In the genomic region with DNA sequence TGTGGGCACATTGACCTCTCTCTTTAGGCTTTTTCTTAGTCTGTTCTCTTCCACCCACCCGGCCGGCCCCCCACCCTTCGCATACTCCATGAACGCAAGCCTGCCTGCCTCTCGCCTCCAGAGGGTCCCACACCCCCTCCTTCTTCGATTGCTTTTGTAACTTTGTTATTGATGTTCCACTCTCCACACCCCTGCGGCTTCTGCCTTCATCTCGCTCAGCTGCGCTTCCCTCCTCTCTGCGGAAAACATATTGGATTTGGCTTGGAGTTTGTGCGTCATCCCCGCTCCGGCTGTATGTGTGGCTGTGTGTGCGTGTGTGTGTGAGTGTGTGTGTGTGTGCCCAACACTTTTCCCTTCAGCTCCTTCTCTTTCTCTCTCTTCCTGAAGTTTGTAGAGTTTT, we compare ENCODE assay signal across 8 mouse cellular contexts. TPM values are rescaled to one million over a fixed set of nuclear protein-coding genes. Genes with fewer than 3 reads are reported as not detected.
DNase-seq lines count a peak whose midpoint lies in the region; ATAC-seq and TF ChIP-seq lines count a peak whose summit lies in the region.

No protein-coding gene starts in this region.

- H3K4me1 ChIP-seq in kidney, embryonic 15.5 days, result peaks cover 9% of the 10 kb centered on the region; the same call in 1 of the 2 replicates
- H3K4me1 ChIP-seq in embryonic facial prominence, embryonic 15.5 days, result peaks cover 11% of the 10 kb centered on the region
- H3K4me1 ChIP-seq in midbrain, postnatal 0 days (ENCODE audit: insufficient read depth, low read length), result peaks cover 13% of the 10 kb centered on the region; the same call in 1 of the 2 replicates

- H3K4me3 ChIP-seq in kidney, embryonic 15.5 days (replicated peaks), result no peak overlapping the region
- H3K4me3 ChIP-seq in embryonic facial prominence, embryonic 15.5 days (replicated peaks), result no peak overlapping the region
- H3K4me3 ChIP-seq in midbrain, postnatal 0 days (ENCODE audit: low read depth, low read length), result no peak overlapping the region
- H3K4me3 ChIP-seq in gastrocnemius, adult 2 months, result no peak overlapping the region

- H3K9ac ChIP-seq in kidney, embryonic 15.5 days, result no peak overlapping the region
- no peak overlapping the region for H3K9ac ChIP-seq in embryonic facial prominence, embryonic 15.5 days
- H3K9ac ChIP-seq in midbrain, postnatal 0 days (replicated peaks; ENCODE audit: low read length, poor library complexity, severe bottlenecking), result no peak overlapping the region

- H3K27ac ChIP-seq in kidney, embryonic 15.5 days, result no peak overlapping the region
- no peak overlapping the region for H3K27ac ChIP-seq in embryonic facial prominence, embryonic 15.5 days (replicated peaks)
- no peak overlapping the region for H3K27ac ChIP-seq in midbrain, postnatal 0 days (ENCODE audit: low read depth, low read length)
- no peak overlapping the region for H3K27ac ChIP-seq in gastrocnemius, adult 2 months

- peak overlapping the region; percentile 7 for H3K4me2 ChIP-seq in kidney, embryonic 15.5 days
- peak overlapping the region; percentile 24; the same call in 1 of the 2 replicates for H3K4me2 ChIP-seq in embryonic facial prominence, embryonic 15.5 days (replicated peaks)
- 0 out of 2 replicates have a peak overlapping the region, but pooled peaks have one; percentile 18 for H3K4me2 ChIP-seq in midbrain, postnatal 0 days (ENCODE audit: low read depth, low read length, poor library complexity, severe bottlenecking)

- no peak for TF ChIP-seq CTCF in midbrain, postnatal 0 days (IDR thresholded peaks at IDR 0.05)
- TF ChIP-seq CTCF in gastrocnemius, adult 2 months (IDR thresholded peaks at IDR 0.05), result no peak

- no peak for ATAC-seq in kidney, embryonic 15.5 days (replicated peaks; ENCODE audit: low FRiP score)
- ATAC-seq in embryonic facial prominence, embryonic 15.5 days (ENCODE audit: insufficient number of reproducible peaks, low FRiP score, low TSS enrichment, low read depth), result no peak
- no peak; the same call in 1 of the 2 replicates for ATAC-seq in midbrain, postnatal 0 days (ENCODE audit: low FRiP score)
- no peak for ATAC-seq in CD4-positive, CD25-positive, alpha-beta regulatory T cell, adult 4 months

- 35% methylated on average over 14 of the region's 14 CpGs for WGBS in kidney, embryonic 15.5 days
- WGBS in embryonic facial prominence, embryonic 15.5 days, result 33% methylated on average over 14 of the region's 14 CpGs
- WGBS in midbrain, postnatal 0 days, result 9% methylated on average over 14 of the region's 14 CpGs

- H3K9me3 ChIP-seq in kidney, embryonic 15.5 days (replicated peaks), result no peaks in the 10 kb centered on the region
- H3K9me3 ChIP-seq in embryonic facial prominence, embryonic 15.5 days (replicated peaks), result no peaks in the 10 kb centered on the region
- no peaks in the 10 kb centered on the region for H3K9me3 ChIP-seq in midbrain, postnatal 0 days (ENCODE audit: low read length)

- intact Hi-C loops in gastrocnemius, adult 2 months (cut with DNase I), result no loop called here

- no peaks in the 10 kb centered on the region for H3K36me3 ChIP-seq in kidney, embryonic 15.5 days
- H3K36me3 ChIP-seq in embryonic facial prominence, embryonic 15.5 days, result no peaks in the 10 kb centered on the region
- no peaks in the 10 kb centered on the region for H3K36me3 ChIP-seq in midbrain, postnatal 0 days (ENCODE audit: insufficient read depth, low read length)

- DNase-seq in kidney, adult 18-20 months, result no peak
- DNase-seq in layer of hippocampus, adult 9-11 months, result peak; percentile 78
- peak; percentile 65 for DNase-seq in midbrain, postnatal 0 days (ENCODE audit: low spot score)
- DNase-seq in MN1 (ENCODE audit: low spot score), result no peak
- no peak for DNase-seq in gastrocnemius, adult 2 months

- peaks cover 10% of the 10 kb centered on the region; the same call in 1 of the 2 replicates for H3K27me3 ChIP-seq in kidney, embryonic 15.5 days
- H3K27me3 ChIP-seq in embryonic facial prominence, embryonic 15.5 days, result no peaks in the 10 kb centered on the region
- H3K27me3 ChIP-seq in midbrain, postnatal 0 days (ENCODE audit: insufficient read depth, low read length), result no peaks in the 10 kb centered on the region

RNA-seq across cellular contexts. Expression of a gene that starts 53.1 kb away (rescaled TPM):
- polyA plus RNA-seq in kidney, embryonic 15.5 days (2015; fragmentation: Nextera tagmentation; extraction: Ambion mirVana), result 238 and 287 TPM in 2 replicates
- polyA plus RNA-seq in embryonic facial prominence, embryonic 15.5 days (2015; fragmentation: Nextera tagmentation; extraction: Ambion mirVana), result 322 and 340 TPM in 2 replicates
- 7,900 and 8,478 TPM in 2 replicates for total RNA-seq in midbrain, postnatal 0 days (2014; rRNA removed)
- polyA plus RNA-seq in midbrain, postnatal 0 days (2015; fragmentation: Nextera tagmentation; extraction: Ambion mirVana), result 8,374 and 8,478 TPM in 2 replicates
- under 1 TPM; 0.62 to 1.00 TPM for polyA plus RNA-seq in CD4-positive, CD25-positive, alpha-beta regulatory T cell, adult 4 months (2017; shearing (Covaris generic))
- under 1 TPM; 0.20 to 0.36 TPM for total RNA-seq in gastrocnemius, adult 2 months (2021)

Comparison
In these comparisons a context has a peak if more than half of its experiments do, and no peak if none do; other contexts are left out.
1. DNase-seq: peak in layer of hippocampus, adult 9-11 months (single experiment) and midbrain, postnatal 0 days (single experiment); none in kidney, adult 18-20 months (single experiment), MN1 (single experiment) and gastrocnemius, adult 2 months (single experiment).
2. RNA of a gene that starts 53.1 kb away (polyA plus RNA-seq): 8,374 to 8,478 TPM in midbrain, postnatal 0 days, 322 to 340 TPM in embryonic facial prominence, embryonic 15.5 days and 238 to 287 TPM in kidney, embryonic 15.5 days; 0.62 to 1.00 TPM in CD4-positive, CD25-positive, alpha-beta regulatory T cell, adult 4 months; every median in the first group is over 100 times any median in the second.
3. Peak in every context shown above with its lines, with median percentiles within 50 percentile points of each other: H3K4me2 ChIP-seq.